Mouse (Mus musculus) spleen, adult 2 months (tissue): Measurements from ENCODE around the gene Olfr974.

ENCODE experiments used
- CTCF ChIP-seq: fragments of 200-500 bp; IDR thresholded peaks from 2 replicates; pipeline ENCODE4 v1.5.1; 2011; ENCODE audit warnings: mild to moderate bottlenecking, inconsistent platforms; ENCODE audit not compliant: insufficient read depth, insufficient read length, insufficient replicate concordance; ENCODE audit errors: extremely low read depth
- POLR2A ChIP-seq: fragments of 200-500 bp; IDR thresholded peaks from 2 replicates; pipeline ENCODE4 v1.6.1; 2011; ENCODE audit warnings: low read depth, low read length, inconsistent platforms

GRCm38 (mm10) chr9:39937201-39937600 is at the start of gene Olfr974:
- TF ChIP-seq CTCF (no peak), POLR2A (no peak)
